Mouse (Mus musculus): ENCODE measurements around the gene Ube2l3. TPM values are rescaled to one million over a fixed set of nuclear protein-coding genes. Genes with fewer than 3 reads are reported as not detected.
"Not testable (repeated sequence)": the region's sequence is repeated elsewhere in the genome, so short reads cannot be mapped to it uniquely, and the experiment has no call there.

Ube2l3 gene
- total RNA-seq, 2 experiments from 2014 or later = 154 to 163 TPM

- ATAC-seq (replicated peaks; ENCODE audit: low FRiP score, low TSS enrichment, poor library complexity, severe bottlenecking) = peak; percentile 87
These were observed 7.8 kb upstream of the Ube2l3 start for GRCm38 (mm10) chr16:17209981-17210838.

GRCm38 (mm10) chr16:17209404-17209960, 7.0 kb upstream of the Ube2l3 start:
- ATAC-seq (replicated peaks; ENCODE audit: low FRiP score, low TSS enrichment, poor library complexity, severe bottlenecking) = peak; percentile 9; the same call in 1 of the 2 replicates

- peak; percentile 60; the same call in 1 of the 2 replicates for ATAC-seq (replicated peaks; ENCODE audit: low FRiP score, low TSS enrichment, poor library complexity, severe bottlenecking)
These were observed 6.2 kb upstream of the Ube2l3 start, which contains the start of gene Rimbp3 for GRCm38 (mm10) chr16:17208389-17209361. Rimbp3 (plus strand) TSS chr16:17208603.

GRCm38 (mm10) chr16:17204990-17205389, 2.5 kb upstream of the Ube2l3 start:
- ATAC-seq (replicated peaks; ENCODE audit: low FRiP score, low TSS enrichment, poor library complexity, severe bottlenecking) = no peak

- peak; percentile 66 for ATAC-seq (replicated peaks; ENCODE audit: low FRiP score, low TSS enrichment, poor library complexity, severe bottlenecking)
These were observed 472 bp downstream of the Ube2l3 start for GRCm38 (mm10) chr16:17201977-17202376.

GRCm38 (mm10) chr16:17200953-17201707, 1.3 kb downstream of the Ube2l3 start:
- peak; percentile 71 for ATAC-seq (replicated peaks; ENCODE audit: low FRiP score, low TSS enrichment, poor library complexity, severe bottlenecking)

- ATAC-seq (replicated peaks; ENCODE audit: low FRiP score, low TSS enrichment, poor library complexity, severe bottlenecking) = no peak
These were observed 2.1 kb downstream of the Ube2l3 start for GRCm38 (mm10) chr16:17200121-17200952.

- no peak for ATAC-seq (replicated peaks; ENCODE audit: low FRiP score, low TSS enrichment, poor library complexity, severe bottlenecking)
These were observed 8.6 kb downstream of the Ube2l3 start for GRCm38 (mm10) chr16:17193823-17194222.

GRCm38 (mm10) chr16:17185475-17185874, 17.0 kb downstream of the Ube2l3 start:
- ATAC-seq (replicated peaks; ENCODE audit: low FRiP score, low TSS enrichment, poor library complexity, severe bottlenecking) = no peak

- ATAC-seq (replicated peaks; ENCODE audit: low FRiP score, low TSS enrichment, poor library complexity, severe bottlenecking) = no peak
These were observed 19.4 kb downstream of the Ube2l3 start for GRCm38 (mm10) chr16:17183003-17183402.

GRCm38 (mm10) chr16:17182136-17182535, 20.3 kb downstream of the Ube2l3 start:
- ATAC-seq (replicated peaks; ENCODE audit: low FRiP score, low TSS enrichment, poor library complexity, severe bottlenecking) = no peak

GRCm38 (mm10) chr16:17181382-17181781, 21.1 kb downstream of the Ube2l3 start:
- ATAC-seq (replicated peaks; ENCODE audit: low FRiP score, low TSS enrichment, poor library complexity, severe bottlenecking) = no peak

GRCm38 (mm10) chr16:17179706-17180105, 22.7 kb downstream of the Ube2l3 start:
- ATAC-seq (replicated peaks; ENCODE audit: low FRiP score, low TSS enrichment, poor library complexity, severe bottlenecking) = no peak

GRCm38 (mm10) chr16:17177623-17178170, 24.8 kb downstream of the Ube2l3 start:
- ATAC-seq (replicated peaks; ENCODE audit: low FRiP score, low TSS enrichment, poor library complexity, severe bottlenecking) = no peak

- no peak for ATAC-seq (replicated peaks; ENCODE audit: low FRiP score, low TSS enrichment, poor library complexity, severe bottlenecking)
These were observed 26.7 kb downstream of the Ube2l3 start for GRCm38 (mm10) chr16:17175765-17176164.

GRCm38 (mm10) chr16:17168049-17168448, 34.4 kb downstream of the Ube2l3 start:
- no peak for ATAC-seq (replicated peaks; ENCODE audit: low FRiP score, low TSS enrichment, poor library complexity, severe bottlenecking)

GRCm38 (mm10) chr16:17167179-17167578, 35.3 kb downstream of the Ube2l3 start:
- no peak for ATAC-seq (replicated peaks; ENCODE audit: low FRiP score, low TSS enrichment, poor library complexity, severe bottlenecking)

GRCm38 (mm10) chr16:17165478-17165877, 37.0 kb downstream of the Ube2l3 start:
- not testable (repeated sequence) for ATAC-seq (replicated peaks; ENCODE audit: low FRiP score, low TSS enrichment, poor library complexity, severe bottlenecking)
